Mouse (Mus musculus) heart, adult 9 months (tissue): ENCODE data around the gene Prss16.

Experiments
- DNase-seq, 2 experiments: peaks; one replicate each; pipeline ENCODE4 v3.0.0; 2022; ENCODE audit warnings: low spot score in 2 of 2

Prss16 gene

DNA sequence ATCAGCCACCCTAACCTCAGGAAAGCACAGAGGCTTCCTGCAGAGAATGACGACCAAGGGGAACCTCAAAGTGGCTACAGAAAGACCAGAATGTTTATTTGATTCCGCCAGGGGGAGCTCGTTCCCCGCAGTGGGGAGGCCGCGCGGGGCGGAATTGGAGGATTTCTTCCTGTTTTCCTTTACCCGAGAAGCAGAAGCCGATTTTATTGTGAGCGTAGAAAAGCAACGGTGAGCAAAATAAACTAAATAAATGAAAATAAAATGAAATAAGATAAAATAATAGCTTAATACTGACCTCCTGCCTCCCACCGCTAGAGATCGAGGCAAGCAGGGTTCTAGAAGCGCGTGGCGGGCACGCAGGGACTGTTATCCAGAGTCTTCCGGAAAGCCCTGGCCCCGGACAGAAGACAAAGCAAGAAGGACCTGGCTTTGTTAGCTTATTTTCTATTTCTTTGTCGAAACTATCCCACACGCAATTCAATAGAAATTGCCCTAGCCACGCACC, 35.3 kb downstream of the Prss16 start:
- DNase-seq: peak; percentile 76 to 92

GRCm38 (mm10) chr13:21971641-21972040, 37.9 kb downstream of the Prss16 start:
- no peak for DNase-seq

- no peak for DNase-seq
These were observed 39.7 kb downstream of the Prss16 start for GRCm38 (mm10) chr13:21969816-21970215.

GRCm38 (mm10) chr13:21969269-21969668, 40.3 kb downstream of the Prss16 start:
- DNase-seq: no peak
